Comparison of ENCODE assay signal across 14 mouse cellular contexts in genomic region chr8:8639569-8640263, GRCm38 (mm10). TPM values are rescaled to one million over a fixed set of nuclear protein-coding genes. Genes with fewer than 3 reads are reported as not detected.
DNase-seq lines count a peak whose midpoint lies in the region; ATAC-seq and TF ChIP-seq lines count a peak whose summit lies in the region.
"Had no signal": no experiment of that assay in that cellular context is flagged by ENCODE, and none has a peak within 500 bp of the region (broad histone marks: within the 10 kb centered on the region; RNA-seq: fewer than 3 reads in every experiment).

No protein-coding gene starts in this region.

- ATAC-seq in kidney, embryonic 15.5 days (replicated peaks; ENCODE audit: low FRiP score) = peak; percentile 76
- peak; percentile 33; the same call in 1 of the 2 replicates for ATAC-seq in forebrain, embryonic 12.5 days (ENCODE audit: low FRiP score)
- ATAC-seq in intestine, postnatal 0 days = peak; percentile 70

- peaks cover 19% of the 10 kb centered on the region; the same call in 1 of the 2 replicates for H3K36me3 ChIP-seq in kidney, embryonic 15.5 days
- peaks cover 23% of the 10 kb centered on the region; the same call in 1 of the 2 replicates for H3K36me3 ChIP-seq in forebrain, embryonic 12.5 days (replicated peaks)
- H3K36me3 ChIP-seq in intestine, postnatal 0 days (ENCODE audit: control insufficient read depth, insufficient read depth) = no peaks in the 10 kb centered on the region; the same call in 1 of the 2 replicates

- H3K4me2 ChIP-seq in kidney, embryonic 15.5 days = no peak overlapping the region
- no peak overlapping the region for H3K4me2 ChIP-seq in forebrain, embryonic 12.5 days
- H3K4me2 ChIP-seq in intestine, postnatal 0 days (replicated peaks; ENCODE audit: low read depth) = no peak overlapping the region
- H3K4me2 ChIP-seq: heart, embryonic 12.5 days had no signal

- H3K4me1 ChIP-seq in kidney, embryonic 15.5 days = peaks cover 20% of the 10 kb centered on the region
- H3K4me1 ChIP-seq in forebrain, embryonic 12.5 days = peaks cover 22% of the 10 kb centered on the region
- 0 out of 2 replicates have a peak, but pooled peaks cover 4% of the 10 kb centered on the region for H3K4me1 ChIP-seq in intestine, postnatal 0 days (replicated peaks; ENCODE audit: control insufficient read depth, insufficient read depth, low read length)

- DNase-seq in kidney, postnatal 14 days = no peak
- peak; percentile 22 for DNase-seq in R1 (ENCODE audit: low read depth, low spot score)
- no peak for DNase-seq in thymus, postnatal 36 days
- no peak for DNase-seq in adrenal gland, postnatal 36 days
- DNase-seq: adrenal gland, adult 2 months; cerebellum, adult 11 months; layer of hippocampus, postnatal 36 days; liver; lung, adult 18-20 months had no signal

- H3K9me3 ChIP-seq in kidney, embryonic 15.5 days (replicated peaks) = no peaks in the 10 kb centered on the region
- H3K9me3 ChIP-seq in forebrain, embryonic 12.5 days = no peaks in the 10 kb centered on the region
- H3K9me3 ChIP-seq in intestine, postnatal 0 days (ENCODE audit: control insufficient read depth) = no peaks in the 10 kb centered on the region
- H3K9me3 ChIP-seq: embryonic facial prominence, embryonic 10.5 days; heart, embryonic 12.5 days had no signal

- WGBS in kidney, embryonic 15.5 days = 23% methylated on average over 8 of the region's 8 CpGs
- WGBS in forebrain, embryonic 12.5 days = 26% methylated on average over 8 of the region's 8 CpGs
- WGBS in intestine, postnatal 0 days = 38% methylated on average over 8 of the region's 8 CpGs

- H3K27me3 ChIP-seq in kidney, embryonic 15.5 days = no peaks in the 10 kb centered on the region
- no peaks in the 10 kb centered on the region for H3K27me3 ChIP-seq in forebrain, embryonic 12.5 days
- H3K27me3 ChIP-seq in intestine, postnatal 0 days (replicated peaks; ENCODE audit: control insufficient read depth, insufficient read depth, low read length) = no peaks in the 10 kb centered on the region
- H3K27me3 ChIP-seq: heart, embryonic 12.5 days had no signal

- H3K4me3 ChIP-seq in kidney, embryonic 15.5 days (replicated peaks) = no peak overlapping the region
- H3K4me3 ChIP-seq in forebrain, embryonic 12.5 days (replicated peaks) = no peak overlapping the region
- H3K4me3 ChIP-seq in intestine, postnatal 0 days (ENCODE audit: low read depth, low read length) = no peak overlapping the region
- H3K4me3 ChIP-seq: embryonic facial prominence, embryonic 10.5 days; heart, embryonic 12.5 days had no signal

- TF ChIP-seq CTCF in intestine, postnatal 0 days (IDR thresholded peaks at IDR 0.05; ENCODE audit: low read depth) = no peak

- 0 out of 2 replicates have a peak overlapping the region, but pooled peaks have one; percentile 30 for H3K27ac ChIP-seq in kidney, embryonic 15.5 days
- H3K27ac ChIP-seq in forebrain, embryonic 12.5 days = peak overlapping the region; percentile 68
- no peak overlapping the region for H3K27ac ChIP-seq in intestine, postnatal 0 days (ENCODE audit: low read depth, low read length)
- H3K27ac ChIP-seq: embryonic facial prominence, embryonic 10.5 days had no signal

- no peak overlapping the region for H3K9ac ChIP-seq in kidney, embryonic 15.5 days
- no peak overlapping the region for H3K9ac ChIP-seq in forebrain, embryonic 12.5 days
- no peak overlapping the region for H3K9ac ChIP-seq in intestine, postnatal 0 days (ENCODE audit: low read depth, low read length)
- H3K9ac ChIP-seq: heart, embryonic 12.5 days had no signal

RNA-seq across cellular contexts. Expression of gene Efnb2, which starts 21.3 kb away (rescaled TPM):
- 26.2 TPM in 2 replicates for polyA plus RNA-seq in kidney, embryonic 15.5 days (2015; fragmentation: Nextera tagmentation; extraction: Ambion mirVana)
- polyA plus RNA-seq in forebrain, embryonic 12.5 days (2016; fragmentation: Nextera tagmentation; extraction: Ambion mirVana) = 57.5 and 68.2 TPM in 2 replicates
- 6.7 and 7.6 TPM in 2 replicates for polyA plus RNA-seq in intestine, postnatal 0 days (2015; fragmentation: Nextera tagmentation; extraction: Ambion mirVana)
- 10 to 100 TPM; 12.5 to 33.4 TPM for total RNA-seq in adrenal gland, postnatal 36 days (2021)

RNA-seq across cellular contexts. Expression of gene Arglu1, which starts 50.6 kb away (rescaled TPM):
- polyA plus RNA-seq in kidney, embryonic 15.5 days (2015; fragmentation: Nextera tagmentation; extraction: Ambion mirVana) = 146 and 152 TPM in 2 replicates
- 218 and 225 TPM in 2 replicates for polyA plus RNA-seq in forebrain, embryonic 12.5 days (2016; fragmentation: Nextera tagmentation; extraction: Ambion mirVana)
- 67.4 and 78.2 TPM in 2 replicates for polyA plus RNA-seq in intestine, postnatal 0 days (2015; fragmentation: Nextera tagmentation; extraction: Ambion mirVana)
- 10 to 100 TPM; 56.7 to 67.4 TPM for total RNA-seq in adrenal gland, postnatal 36 days (2021)
